In the genomic region with DNA sequence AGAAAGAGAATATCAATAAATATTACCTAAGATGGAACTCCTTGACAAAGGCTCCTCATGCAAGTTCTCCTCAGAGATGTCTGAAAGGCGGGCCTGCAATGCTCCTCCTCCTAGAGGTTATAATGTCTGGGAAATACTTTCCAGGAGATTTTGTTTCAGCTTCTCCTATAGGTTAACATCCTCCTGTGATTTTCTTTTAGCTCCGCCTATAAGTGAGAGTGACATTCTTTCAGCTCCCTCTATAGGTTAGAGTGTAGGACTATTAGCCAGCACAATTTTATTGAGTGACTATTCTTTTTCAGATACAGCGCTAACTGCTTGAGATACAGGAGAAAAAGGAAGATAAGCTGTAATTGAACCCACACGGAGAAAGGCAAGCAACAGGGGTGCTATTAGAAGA, we compare ENCODE assay signal across 1 mouse cellular context.
TF ChIP-seq lines count a peak whose summit lies in the region.

A gene (minus strand): TSS at position 101 of the 400 bp plus-strand sequence.

TF ChIP-seq in MEL, 35 proteins besides CTCF, POLR2A, EP300 and RAD21:
- TF ChIP-seq ZMIZ1 (IDR thresholded peaks at IDR 0.05; ENCODE audit: low read depth, low read length) (no peak), ELF1 (IDR thresholded peaks at IDR 0.05; ENCODE audit: low read depth, low read length) (no peak), USF1 (IDR thresholded peaks at IDR 0.05; ENCODE audit: low read depth, low read length) (no peak), MAZ (IDR thresholded peaks at IDR 0.05; ENCODE audit: low read depth, low read length) (no peak), GABPA (IDR thresholded peaks at IDR 0.05; ENCODE audit: low read depth, low read length) (no peak), MXI1 (IDR thresholded peaks at IDR 0.05; ENCODE audit: low read depth, low read length) (no peak)
TF ChIP-seq in MEL: peak in this region for 0.
